ENCODE assay signal across 11 mouse cellular contexts in the genomic region with DNA sequence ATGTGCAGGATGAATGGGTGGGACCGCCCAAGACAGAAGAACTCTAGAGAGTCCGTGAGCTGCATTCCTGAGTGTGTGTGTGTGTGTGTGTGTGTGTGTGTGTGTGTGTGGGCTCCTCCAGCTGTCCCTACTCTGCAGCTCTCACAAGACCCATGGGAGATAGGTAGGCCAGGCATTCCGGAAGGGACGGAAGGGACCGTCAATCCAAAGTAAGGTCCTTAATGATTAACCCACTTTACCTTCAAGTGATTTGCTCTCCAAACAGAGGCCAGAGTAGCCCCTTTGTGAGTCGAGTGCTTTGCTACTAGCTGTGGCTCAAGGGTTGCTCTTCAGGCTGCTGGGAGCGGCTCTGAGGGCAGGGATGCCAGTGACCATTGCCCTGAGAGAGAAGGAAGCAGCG. TPM values are rescaled to one million over a fixed set of nuclear protein-coding genes. Genes with fewer than 3 reads are reported as not detected.
DNase-seq lines count a peak whose midpoint lies in the region; TF ChIP-seq lines count a peak whose summit lies in the region.
"Had no signal": no experiment of that assay in that cellular context is flagged by ENCODE, and none has a peak within 500 bp of the region (broad histone marks: within the 10 kb centered on the region; RNA-seq: fewer than 3 reads in every experiment).

No protein-coding gene starts in this region.

- no peak for TF ChIP-seq CTCF in gastrocnemius, adult 2 months (IDR thresholded peaks at IDR 0.05)

- no peak for DNase-seq in gastrocnemius, adult 2 months
- no peak for DNase-seq in gastrocnemius, postnatal 10 days
- peak; percentile 44 for DNase-seq in kidney, adult 9 months
- peak; percentile 84 to 89 for DNase-seq in lung, adult 18-20 months
- DNase-seq in embryo, embryonic 11 days = no peak
- no peak for DNase-seq in frontal cortex, postnatal 10 days (ENCODE audit: low spot score in 2 of 2)
- no peak for DNase-seq in heart, postnatal 10 days
- DNase-seq: layer of hippocampus, postnatal 36 days; liver had no signal

- no peaks in the 10 kb centered on the region for H3K27me3 ChIP-seq in myocyte (ENCODE audit: control insufficient read depth, insufficient read depth, insufficient read length)
- H3K27me3 ChIP-seq: embryonic facial prominence, embryonic 12.5 days had no signal

- no peak overlapping the region for H3K4me2 ChIP-seq in myocyte (ENCODE audit: low read depth)
- H3K4me2 ChIP-seq: embryonic facial prominence, embryonic 12.5 days had no signal

- no peak for TF ChIP-seq POLR2A in myocyte (IDR thresholded peaks at IDR 0.05; ENCODE audit: insufficient read length, low read depth)

- H3K36me3 ChIP-seq in myocyte (ENCODE audit: control insufficient read depth, insufficient read depth) = no peaks in the 10 kb centered on the region

- H3K79me2 ChIP-seq in myocyte (ENCODE audit: control insufficient read depth, insufficient read depth) = no peaks in the 10 kb centered on the region

- no peak overlapping the region for H3ac ChIP-seq in myocyte (ENCODE audit: control insufficient read depth, insufficient read length)

- intact Hi-C loops in gastrocnemius, adult 2 months (cut with DNase I) = no loop called here
- intact Hi-C loops in heart, postnatal 10 days (cut with DNase I) = loop anchor here (2.0 kb wide), 1 partner anchor 241 kb away; no protein-coding TSS in a partner anchor

- H3K4me3 ChIP-seq in gastrocnemius, adult 2 months = no peak overlapping the region
- no peak overlapping the region for H3K4me3 ChIP-seq in myocyte
- H3K4me3 ChIP-seq: embryonic facial prominence, embryonic 12.5 days had no signal

- 0 out of 2 replicates have a peak overlapping the region, but pooled peaks have one; percentile 35 for H3K27ac ChIP-seq in gastrocnemius, adult 2 months
- H3K27ac ChIP-seq: embryonic facial prominence, embryonic 12.5 days had no signal

TF ChIP-seq in myocyte, 11 proteins besides CTCF, POLR2A, EP300 and RAD21:
- TF ChIP-seq CEBPB (IDR thresholded peaks at IDR 0.05; ENCODE audit: insufficient read depth, poor library complexity, severe bottlenecking) = no peak
- no peak for TF ChIP-seq USF1 (IDR thresholded peaks at IDR 0.05; ENCODE audit: low read depth)
- TF ChIP-seq MYOD1 (IDR thresholded peaks at IDR 0.05; ENCODE audit: control insufficient read depth in 1 of 3, insufficient read length in 2 of 3, low read depth in 2 of 3) = peak in 1 of 3 experiments; percentile 32
- TF ChIP-seq MYOG (IDR thresholded peaks at IDR 0.05; ENCODE audit: control insufficient read depth in 1 of 3, insufficient read depth in 1 of 3, insufficient read length in 2 of 3, low read depth in 2 of 3) = peak in 2 of 3 experiments; percentile 29 to 51
- no peak for TF ChIP-seq REST (IDR thresholded peaks at IDR 0.05; ENCODE audit: insufficient read depth, insufficient read length)

RNA-seq across cellular contexts. Expression of a gene that starts 59.7 kb away (rescaled TPM):
- 10 to 100 TPM in 1 of 2 experiments, 1 to 10 TPM in 1; 5.9 to 17.6 TPM for total RNA-seq in gastrocnemius, adult 2 months (2021)
- 10 to 100 TPM; 42.2 to 70.8 TPM for total RNA-seq in gastrocnemius, postnatal 10 days (2021)
- polyA plus RNA-seq in myocyte (2012; fragmentation: generic; extraction: Trizol) = 47.7 TPM
- total RNA-seq in heart, postnatal 10 days (2021) = 10 to 100 TPM; 35.1 to 35.9 TPM

Comparison
In these comparisons a context has a peak if more than half of its experiments do, and no peak if none do; other contexts are left out.
1. DNase-seq: peak in kidney, adult 9 months (single experiment) and lung, adult 18-20 months (2 of 2); none in gastrocnemius, adult 2 months (single experiment), gastrocnemius, postnatal 10 days (single experiment), embryo, embryonic 11 days (single experiment), frontal cortex, postnatal 10 days (0 of 2) and heart, postnatal 10 days (0 of 2).